Mouse (Mus musculus): Measurements from ENCODE around the gene Kat5.

DNA sequence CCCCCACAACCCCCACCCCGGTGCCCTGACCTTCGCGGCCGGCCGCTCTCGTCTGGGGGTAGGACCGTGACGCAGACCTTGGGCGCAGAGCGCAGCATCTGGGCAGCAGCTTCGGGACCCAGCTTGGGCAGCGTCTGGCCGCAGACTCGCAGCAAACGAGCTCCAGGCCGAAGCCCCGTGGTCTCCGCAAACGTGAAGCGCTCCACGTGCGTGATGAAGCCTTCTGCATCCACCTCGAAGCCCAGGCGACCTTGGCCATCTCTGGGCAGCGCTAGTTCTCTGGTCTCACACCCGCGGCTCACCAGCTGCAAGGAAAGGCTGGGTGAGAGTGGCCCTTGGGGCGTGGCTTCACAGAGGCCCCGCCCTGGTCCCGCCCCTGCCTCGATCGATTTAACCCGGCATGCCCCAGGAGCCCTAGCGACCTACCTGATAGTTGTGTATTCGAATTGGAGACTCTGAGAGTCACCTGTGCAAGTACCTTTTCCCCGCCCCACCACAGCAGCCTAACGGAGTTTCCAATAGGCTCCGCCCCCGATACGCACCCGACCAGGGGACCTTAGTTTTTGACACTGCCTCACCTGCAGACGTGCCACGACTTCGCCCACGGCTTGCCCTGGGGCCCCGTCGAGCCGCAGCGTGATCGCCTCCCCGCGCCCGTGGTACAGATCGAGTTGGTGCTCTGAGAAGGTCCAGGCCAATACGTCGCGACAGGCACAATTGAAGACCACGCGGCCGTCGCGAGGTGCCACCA, 44.1 kb upstream of the Kat5 start:
- TF ChIP-seq TCF12 (IDR thresholded peaks at IDR 0.05; ENCODE audit: insufficient read depth, poor library complexity, severe bottlenecking) (no peak), MAX (IDR thresholded peaks at IDR 0.05; ENCODE audit: low read depth) (no peak), CEBPB (IDR thresholded peaks at IDR 0.05; ENCODE audit: insufficient read depth, poor library complexity, severe bottlenecking) (no peak), MYOD1 (IDR thresholded peaks at IDR 0.05; ENCODE audit: control insufficient read depth in 1 of 3, insufficient read length in 2 of 3, low read depth in 2 of 3) (no peak), POLR2A (IDR thresholded peaks at IDR 0.05; ENCODE audit: insufficient read length, low read depth) (no peak), POLR2AphosphoS2 (IDR thresholded peaks at IDR 0.05; ENCODE audit: insufficient read length, low read depth) (no peak)

Measured in myocyte (in vitro differentiated cells).